Mouse (Mus musculus) erythroblast, embryonic 14.5 days (primary cell): Measurements from ENCODE around the gene Abcc9. TPM values are rescaled to one million over a fixed set of nuclear protein-coding genes. Genes with fewer than 3 reads are reported as not detected.

ENCODE experiments used
- H3K27me3 ChIP-seq: 2 replicates; pipeline ENCODE4 v1.6.1; 2012; ENCODE audit warnings: inconsistent platforms; ENCODE audit not compliant: control insufficient read depth
- H3K36me3 ChIP-seq: 2 replicates; pipeline ENCODE4 v1.6.1; 2012; ENCODE audit warnings: mild to moderate bottlenecking, inconsistent platforms; ENCODE audit not compliant: control insufficient read depth
- H3K4me1 ChIP-seq: 2 replicates; pipeline ENCODE4 v1.6.1; 2012; ENCODE audit warnings: inconsistent platforms; ENCODE audit not compliant: control insufficient read depth
- H3K4me3 ChIP-seq: replicated peaks from 2 replicates; pipeline ENCODE3; 2012; ENCODE audit warnings: moderate library complexity, mild to moderate bottlenecking, inconsistent platforms
- H3K9me3 ChIP-seq: 2 replicates; pipeline ENCODE4 v1.6.1; 2012; ENCODE audit warnings: low read length, inconsistent platforms, mixed read lengths; ENCODE audit not compliant: control insufficient read depth
- GATA1 ChIP-seq: IDR thresholded peaks from 2 replicates; pipeline ENCODE4 v1.6.1; 2012; ENCODE audit warnings: low read length, inconsistent platforms, mixed read lengths
- TAL1 ChIP-seq: IDR thresholded peaks from 3 replicates; pipeline ENCODE4 v1.6.1; 2012; ENCODE audit warnings: low read length, inconsistent platforms, mixed read lengths
- polyA plus RNA-seq: library from polyadenylated mRNA; stranded (reverse); fragments of >175 nt; gene quantifications from 2 replicates; pipeline ENCODE4 v1.2.3, GENCODE M21; 2012

The Abcc9 gene
- polyA plus RNA-seq, 1 experiment = not detected

GRCm38 (mm10) chr6:142649331-142649730 is 52.8 kb downstream of the Abcc9 start:
- Histone ChIP-seq H3K36me3 (no peaks in the 10 kb centered on the region), H3K27me3 (no peaks in the 10 kb centered on the region), H3K9me3 (no peaks in the 10 kb centered on the region), H3K4me3 (no peak overlapping the region), H3K4me1 (no peaks in the 10 kb centered on the region)
- TF ChIP-seq TAL1 (no peak), GATA1 (no peak)

GRCm38 (mm10) chr6:142645474-142645873 is 56.6 kb downstream of the Abcc9 start:
- Histone ChIP-seq H3K4me1 (no peaks in the 10 kb centered on the region), H3K9me3 (no peaks in the 10 kb centered on the region), H3K36me3 (no peaks in the 10 kb centered on the region), H3K27me3 (no peaks in the 10 kb centered on the region), H3K4me3 (no peak overlapping the region)
- no peak for TF ChIP-seq GATA1
- TF ChIP-seq TAL1 = no peak

GRCm38 (mm10) chr6:142639301-142639700 is 62.8 kb downstream of the Abcc9 start:
- no peak overlapping the region for H3K4me3 ChIP-seq
- H3K4me1 ChIP-seq = no peaks in the 10 kb centered on the region
- no peak for TF ChIP-seq TAL1
- no peak for TF ChIP-seq GATA1
- no peaks in the 10 kb centered on the region for H3K27me3 ChIP-seq
- H3K36me3 ChIP-seq = no peaks in the 10 kb centered on the region
- no peaks in the 10 kb centered on the region for H3K9me3 ChIP-seq

- no peak overlapping the region for H3K4me3 ChIP-seq
- no peaks in the 10 kb centered on the region for H3K9me3 ChIP-seq
- H3K27me3 ChIP-seq = no peaks in the 10 kb centered on the region
- no peak for TF ChIP-seq GATA1
- no peak for TF ChIP-seq TAL1
- H3K36me3 ChIP-seq = no peaks in the 10 kb centered on the region
- no peaks in the 10 kb centered on the region for H3K4me1 ChIP-seq
These were observed 66.5 kb downstream of the Abcc9 start for GRCm38 (mm10) chr6:142635654-142636053.

GRCm38 (mm10) chr6:142635185-142635583 is 66.9 kb downstream of the Abcc9 start:
- Histone ChIP-seq H3K4me1 (no peaks in the 10 kb centered on the region), H3K27me3 (no peaks in the 10 kb centered on the region), H3K4me3 (no peak overlapping the region), H3K36me3 (no peaks in the 10 kb centered on the region), H3K9me3 (no peaks in the 10 kb centered on the region)
- TF ChIP-seq GATA1 (no peak), TAL1 (no peak)

GRCm38 (mm10) chr6:142634530-142635184 is 67.5 kb downstream of the Abcc9 start:
- TF ChIP-seq TAL1 (no peak), GATA1 (no peak)

GRCm38 (mm10) chr6:142623351-142623750 is 78.8 kb downstream of the Abcc9 start:
- Histone ChIP-seq H3K27me3 (no peaks in the 10 kb centered on the region), H3K4me3 (no peak overlapping the region), H3K9me3 (no peaks in the 10 kb centered on the region), H3K36me3 (no peaks in the 10 kb centered on the region), H3K4me1 (no peaks in the 10 kb centered on the region)
- TF ChIP-seq TAL1 (no peak), GATA1 (no peak)

More at GRCm38 (mm10) chr6:142634530-142635184, 67.5 kb downstream of the Abcc9 start:
- no peaks in the 10 kb centered on the region for H3K36me3 ChIP-seq
- H3K27me3 ChIP-seq = no peaks in the 10 kb centered on the region
- no peaks in the 10 kb centered on the region for H3K4me1 ChIP-seq
- no peaks in the 10 kb centered on the region for H3K9me3 ChIP-seq
- H3K4me3 ChIP-seq = no peak overlapping the region

- H3K27me3 ChIP-seq = no peaks in the 10 kb centered on the region
- no peak for TF ChIP-seq TAL1
- no peak for TF ChIP-seq GATA1
- H3K36me3 ChIP-seq = no peaks in the 10 kb centered on the region
- H3K9me3 ChIP-seq = no peaks in the 10 kb centered on the region
- no peaks in the 10 kb centered on the region for H3K4me1 ChIP-seq
- no peak overlapping the region for H3K4me3 ChIP-seq
These were observed 85.5 kb downstream of the Abcc9 start for GRCm38 (mm10) chr6:142616659-142617058.

- no peaks in the 10 kb centered on the region for H3K4me1 ChIP-seq
- no peaks in the 10 kb centered on the region for H3K9me3 ChIP-seq
- no peaks in the 10 kb centered on the region for H3K36me3 ChIP-seq
- H3K4me3 ChIP-seq = no peak overlapping the region
- TF ChIP-seq GATA1 (no peak), TAL1 (no peak)
- H3K27me3 ChIP-seq = no peaks in the 10 kb centered on the region
These were observed 87.8 kb downstream of the Abcc9 start for GRCm38 (mm10) chr6:142614324-142614723.

- H3K9me3 ChIP-seq = no peaks in the 10 kb centered on the region
- H3K27me3 ChIP-seq = no peaks in the 10 kb centered on the region
- H3K36me3 ChIP-seq = no peaks in the 10 kb centered on the region
- H3K4me1 ChIP-seq = no peaks in the 10 kb centered on the region
- H3K4me3 ChIP-seq = no peak overlapping the region
- TF ChIP-seq GATA1 (no peak), TAL1 (no peak)
These were observed 89.7 kb downstream of the Abcc9 start for GRCm38 (mm10) chr6:142612366-142612765.
